Mouse (Mus musculus): ENCODE measurements around the gene Htr5b.

DNA sequence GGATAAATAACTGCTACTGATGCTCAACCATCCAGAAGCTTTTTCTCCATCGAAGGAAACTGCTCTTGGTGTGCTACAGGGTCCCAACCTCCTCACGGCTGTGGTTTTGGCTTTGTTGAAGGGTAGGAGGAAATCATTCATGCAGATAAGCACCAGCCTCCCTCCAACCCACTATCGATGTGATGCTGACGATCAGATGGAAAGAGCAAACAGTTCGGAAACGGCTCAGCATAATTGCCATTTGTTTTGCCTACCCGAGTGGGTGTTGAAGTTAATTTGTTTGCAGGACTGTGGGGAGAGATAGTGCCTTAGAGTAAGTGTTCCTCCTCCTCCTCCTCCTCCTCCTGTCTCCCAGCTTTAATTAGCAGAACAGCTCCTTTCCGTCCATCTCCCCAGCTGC, 12.1 kb upstream of the Htr5b start:
- no peak for TF ChIP-seq ETS1 (conservative IDR thresholded peaks at IDR 0.05; ENCODE audit: low read depth, low read length)
- no peak for TF ChIP-seq MAX (IDR thresholded peaks at IDR 0.05; ENCODE audit: low read length)
- TF ChIP-seq CTCF (conservative IDR thresholded peaks at IDR 0.05 in 1 of 2, IDR thresholded peaks at IDR 0.05 in 1 of 2; ENCODE audit: low read depth in 2 of 2, low read length in 2 of 2) = no peak
- no peak for TF ChIP-seq POLR2A (IDR thresholded peaks at IDR 0.05; ENCODE audit: low read depth, low read length)
- no peak for TF ChIP-seq MYC (IDR thresholded peaks at IDR 0.05; ENCODE audit: low read depth, low read length)
- no peak for TF ChIP-seq CHD2 (IDR thresholded peaks at IDR 0.05; ENCODE audit: low read length)
- TF ChIP-seq RCOR1 (conservative IDR thresholded peaks at IDR 0.05; ENCODE audit: low read depth, low read length) = no peak
- TF ChIP-seq ZNF384 (IDR thresholded peaks at IDR 0.05; ENCODE audit: low read depth, low read length) = no peak
- no peak for TF ChIP-seq EP300 (IDR thresholded peaks at IDR 0.05; ENCODE audit: low read length)
- TF ChIP-seq HCFC1 (IDR thresholded peaks at IDR 0.05; ENCODE audit: low read depth, low read length) = no peak

Measured in CH12.LX (cell line).